Mouse (Mus musculus) lung, postnatal 10 days (tissue): ENCODE data around the gene Kdm4b.

ENCODE experiments used
- DNase-seq: peaks from one replicate; pipeline ENCODE4 v3.0.0; 2021

The Kdm4b gene

DNA sequence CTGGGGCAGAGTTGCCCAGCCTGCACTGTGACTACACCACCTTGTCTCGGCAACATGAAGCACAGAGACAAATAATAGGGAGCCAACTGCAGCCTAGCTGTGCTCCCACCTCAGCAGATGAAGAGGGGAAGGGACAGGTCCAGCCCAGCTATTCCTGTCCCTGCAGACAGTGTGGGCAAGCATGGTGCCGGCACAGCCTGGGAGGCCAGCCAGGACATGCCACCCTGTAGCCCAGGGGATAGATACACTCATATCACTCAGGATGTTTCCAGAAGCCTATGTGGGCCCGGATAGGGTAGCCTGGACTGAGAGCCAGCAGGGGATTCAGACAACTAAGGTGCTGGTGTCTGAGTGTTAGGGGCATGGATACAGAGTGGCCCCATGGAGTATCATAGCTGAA lies 74.4 kb downstream of the Kdm4b start:
- no peak for DNase-seq

DNA sequence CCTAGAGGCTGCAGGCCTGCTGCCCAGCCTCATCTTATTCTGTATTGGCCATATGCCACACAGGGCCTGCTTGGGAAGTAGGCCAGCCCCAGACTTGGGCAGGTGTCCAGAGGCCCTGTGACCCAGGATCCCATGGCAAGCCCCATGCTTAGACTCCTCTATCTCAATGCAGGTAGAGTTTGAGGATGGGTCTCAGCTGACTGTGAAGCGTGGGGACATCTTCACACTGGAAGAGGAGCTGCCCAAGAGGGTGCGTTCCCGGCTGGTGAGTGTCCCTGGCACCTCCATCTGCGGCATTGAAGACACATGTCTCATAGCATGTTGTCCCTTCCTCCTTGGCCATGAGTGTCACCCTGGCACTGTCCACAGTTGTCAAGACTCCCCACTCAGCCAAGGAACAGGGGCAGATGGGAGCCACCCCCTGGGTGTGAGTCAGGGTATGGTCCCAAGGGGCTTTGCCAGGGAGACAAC lies 75.2 kb downstream of the Kdm4b start:
- no peak for DNase-seq

DNA sequence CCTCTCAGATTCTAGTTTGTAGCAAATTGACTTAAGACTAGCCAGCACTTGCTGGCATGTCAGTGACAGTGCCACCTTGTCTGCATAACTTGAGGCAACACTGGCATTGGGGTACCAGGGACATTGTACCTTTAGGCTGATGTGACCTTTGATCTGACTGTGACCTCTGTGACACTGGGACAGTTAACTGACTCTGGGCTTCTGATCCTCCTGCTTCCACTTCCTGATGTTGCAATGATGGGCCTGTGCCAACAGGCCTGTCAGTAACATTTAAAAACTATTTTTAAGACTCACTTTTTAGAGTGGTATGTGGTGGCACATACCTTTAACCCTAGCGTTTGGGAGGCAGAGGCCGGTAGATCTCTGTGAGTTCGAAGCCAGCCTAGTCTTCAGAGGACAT lies 79.5 kb downstream of the Kdm4b start:
- DNase-seq: no peak

DNA sequence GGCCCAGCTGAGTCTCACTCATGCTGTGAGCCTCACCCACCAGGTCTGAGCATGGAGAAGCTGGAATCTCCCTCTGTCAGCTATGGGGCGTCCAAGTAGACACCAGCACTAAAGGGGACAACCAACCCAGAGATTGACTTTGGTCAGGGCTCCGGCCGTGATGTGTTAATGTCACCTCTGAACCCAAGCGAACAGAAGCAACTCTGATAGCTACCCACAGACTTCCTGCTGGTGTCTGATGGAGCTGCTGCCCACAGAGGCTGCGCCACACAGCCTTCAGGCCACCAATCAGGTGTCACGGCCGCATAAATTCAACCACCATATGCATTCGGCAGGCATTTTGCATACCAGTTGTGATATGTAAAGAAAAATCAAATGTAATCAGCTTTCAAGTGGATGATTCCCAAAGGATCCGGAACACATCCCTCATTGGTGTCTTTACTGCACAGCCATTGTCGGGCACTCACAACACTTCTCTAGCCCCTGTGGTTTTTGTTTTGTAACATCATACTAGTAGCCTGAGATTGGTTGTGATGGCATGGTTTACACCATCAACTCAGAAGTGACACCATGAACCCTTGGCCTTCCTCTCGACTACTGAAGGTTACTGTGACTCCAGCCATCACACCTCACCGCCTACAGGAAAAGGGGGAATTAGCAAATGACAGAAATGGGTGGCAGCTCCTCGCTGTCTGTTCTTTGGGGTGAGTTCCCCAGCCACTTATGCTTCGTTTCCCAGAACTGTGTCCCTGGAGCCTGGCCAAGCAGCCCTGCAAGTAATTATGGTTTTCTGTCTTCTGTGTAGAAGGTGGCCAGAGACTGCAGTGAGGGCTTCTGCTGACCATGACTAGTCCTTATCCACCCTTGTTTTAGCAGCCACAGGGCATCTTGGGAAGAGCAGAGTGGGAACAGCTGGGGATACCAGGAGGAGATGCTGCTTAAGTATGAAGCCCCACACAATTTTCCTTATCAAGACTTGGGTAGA lies 80.3 kb downstream of the Kdm4b start:
- peak; percentile 50 for DNase-seq

DNA sequence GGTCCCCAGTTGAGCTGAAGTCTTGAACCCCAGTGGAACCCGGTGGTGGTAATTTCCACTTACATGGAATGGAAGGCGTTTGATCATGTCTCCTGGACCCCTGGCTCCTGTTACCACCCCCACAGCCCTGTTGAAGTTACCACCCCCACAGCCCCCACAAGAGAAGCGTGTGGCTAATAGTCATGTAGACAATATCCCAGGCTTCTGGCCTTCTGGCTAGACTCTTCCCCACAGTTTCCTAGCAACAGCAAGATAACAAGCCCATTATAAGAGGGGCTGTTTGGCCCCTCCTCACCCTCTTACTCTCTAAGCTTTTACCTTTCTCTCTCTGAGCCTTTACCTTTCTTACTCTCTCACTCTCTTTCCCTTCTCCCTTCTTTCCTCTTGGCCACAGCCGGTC lies 81.0 kb downstream of the Kdm4b start:
- no peak for DNase-seq

DNA sequence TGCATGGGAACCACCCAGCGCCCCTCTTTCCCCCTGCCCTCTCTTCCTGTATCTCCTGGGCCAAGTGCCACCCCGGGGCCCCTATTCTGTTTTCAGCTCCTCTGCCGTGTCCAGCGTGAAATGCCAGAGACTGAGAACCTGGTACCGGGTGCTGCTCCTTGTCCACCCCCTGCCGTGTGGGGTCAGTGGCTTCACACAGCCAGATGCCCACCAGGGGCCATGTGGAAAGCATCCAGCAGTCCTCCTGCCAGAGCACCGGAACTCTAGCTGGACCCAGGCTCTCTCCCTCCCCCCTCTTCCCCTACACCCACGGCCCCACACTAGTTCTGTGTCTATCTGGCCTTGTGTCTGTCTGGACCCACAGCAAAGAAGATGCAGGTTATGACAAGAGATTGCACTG lies 81.5 kb downstream of the Kdm4b start:
- DNase-seq: no peak

DNA sequence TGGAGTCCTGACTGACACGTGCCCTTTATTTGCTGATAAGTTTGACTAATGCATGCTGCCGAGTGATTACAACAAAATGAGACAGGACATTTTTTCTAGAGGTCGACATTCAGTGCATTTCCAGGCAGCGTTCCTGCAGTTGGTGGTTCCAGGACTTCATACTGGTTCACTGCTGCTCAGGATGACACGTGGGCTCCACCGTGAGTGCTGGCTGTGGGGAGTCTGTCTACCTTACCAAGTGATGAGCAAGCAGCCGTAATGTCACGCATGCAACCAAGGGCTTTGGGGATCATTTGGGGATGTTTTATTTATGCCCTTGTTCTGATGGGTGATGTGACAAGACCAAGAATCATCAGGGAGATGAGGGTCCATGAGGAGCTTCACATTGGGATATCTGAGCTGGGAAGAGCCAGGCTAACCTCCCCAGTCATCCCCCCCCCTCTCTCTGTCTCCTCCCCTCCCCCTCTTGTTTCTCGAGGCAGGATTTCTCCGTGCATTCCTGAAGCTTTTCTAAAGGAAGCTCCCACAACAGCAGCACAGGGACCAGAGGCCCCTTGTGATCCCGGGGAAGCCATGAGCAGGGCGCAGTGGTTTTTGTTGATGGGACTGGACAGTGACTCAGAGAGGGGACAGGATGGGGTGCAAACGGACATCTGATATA lies 83.2 kb downstream of the Kdm4b start:
- DNase-seq: no peak

DNA sequence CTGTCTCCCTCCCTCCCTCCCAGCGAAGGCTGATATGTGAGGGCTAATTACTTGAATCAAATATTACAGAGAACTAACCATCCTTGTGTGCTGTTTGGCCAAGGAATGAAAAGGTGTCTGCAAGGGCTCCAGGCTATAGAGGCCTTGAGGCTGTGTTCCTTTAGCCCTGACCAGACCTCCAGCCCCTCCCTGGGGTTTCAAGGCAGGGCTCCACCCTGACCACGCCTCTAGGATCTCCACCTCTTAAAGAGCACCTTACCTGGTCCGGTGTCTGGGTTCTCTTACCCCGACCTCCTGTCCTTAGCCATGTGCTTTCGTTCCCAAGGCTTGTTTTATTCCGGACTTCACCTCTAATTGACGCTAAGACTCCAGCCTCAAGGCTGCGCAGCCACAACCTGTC lies 83.9 kb downstream of the Kdm4b start:
- DNase-seq: no peak

DNA sequence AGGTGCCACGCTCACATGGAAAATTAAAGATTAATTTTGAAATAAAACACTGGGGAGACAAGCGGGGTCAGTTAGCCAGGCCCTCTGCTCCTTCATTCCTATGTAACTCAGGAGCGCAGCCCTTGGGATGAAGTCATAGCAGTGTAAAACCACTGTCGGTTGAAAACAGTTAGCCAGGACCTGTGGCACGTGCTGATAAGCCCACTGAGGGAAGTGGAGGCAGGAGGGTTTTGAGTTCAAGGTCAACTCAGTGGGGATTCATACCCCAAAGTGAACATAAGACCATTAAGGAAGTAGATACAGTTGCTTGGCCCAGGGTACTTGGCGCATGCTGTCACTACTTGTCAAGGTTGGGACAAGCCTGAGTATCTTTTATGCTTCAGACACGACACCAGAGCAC lies 85.6 kb downstream of the Kdm4b start:
- DNase-seq: no peak

DNA sequence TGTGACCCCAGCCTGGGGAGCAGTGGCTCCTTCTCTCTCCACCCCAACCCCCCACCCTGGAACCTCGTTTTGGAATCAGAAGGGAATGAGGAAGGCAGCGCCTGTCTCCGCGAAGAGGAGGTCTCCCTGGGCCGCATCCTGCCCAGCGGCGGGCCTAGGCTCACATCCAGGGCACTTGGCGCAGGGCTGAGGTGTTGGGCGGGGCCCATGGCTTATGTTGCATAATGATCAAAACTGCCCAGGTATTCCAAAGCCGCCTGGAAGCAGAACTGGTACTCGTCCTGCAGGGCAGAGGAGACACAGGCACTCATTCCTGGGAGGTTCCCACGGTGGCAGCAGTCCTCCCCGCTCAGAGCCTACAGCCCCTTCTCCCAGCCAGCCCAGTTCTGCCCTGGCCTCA lies 87.3 kb downstream of the Kdm4b start:
- no peak for DNase-seq

DNA sequence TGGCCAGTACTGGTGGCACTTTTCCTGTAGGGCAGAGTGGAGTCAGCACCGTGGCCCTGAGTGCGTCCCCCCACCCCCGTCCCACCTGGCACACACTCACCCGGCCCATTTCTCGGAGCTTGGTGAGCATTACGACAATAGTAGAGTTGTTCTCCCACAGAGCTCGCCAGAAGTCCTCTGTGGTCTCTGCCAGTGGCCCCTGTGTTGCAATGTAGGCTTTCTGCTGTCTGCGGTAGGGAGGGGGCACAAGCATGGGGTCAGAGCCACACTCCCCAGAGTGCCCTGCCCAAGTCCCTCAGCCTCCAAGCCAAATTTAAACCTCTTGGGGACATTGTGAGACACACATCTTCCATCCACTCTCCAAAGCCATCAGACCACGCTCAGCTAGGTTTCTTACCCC lies 88.9 kb downstream of the Kdm4b start:
- DNase-seq: no peak

DNA sequence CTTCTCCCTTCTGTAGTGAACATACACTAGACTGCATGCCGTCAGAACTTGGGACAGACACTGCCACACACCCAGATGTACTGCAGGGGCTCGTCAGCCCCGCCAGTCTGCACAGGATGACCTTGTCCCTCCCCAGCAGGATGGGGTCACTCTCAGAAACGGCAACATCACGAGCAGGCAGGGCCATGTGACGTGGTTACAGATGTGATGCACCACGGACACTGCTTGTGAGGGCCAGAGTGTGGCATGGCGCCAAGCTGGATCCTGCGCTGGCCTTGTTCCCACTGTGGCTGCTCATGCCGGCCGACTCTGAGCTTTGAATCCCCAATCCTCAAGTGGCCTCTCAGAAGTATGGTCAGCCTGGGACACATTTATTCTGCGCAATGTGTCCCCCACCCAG lies 92.4 kb downstream of the Kdm4b start:
- DNase-seq: peak; percentile 51

DNA sequence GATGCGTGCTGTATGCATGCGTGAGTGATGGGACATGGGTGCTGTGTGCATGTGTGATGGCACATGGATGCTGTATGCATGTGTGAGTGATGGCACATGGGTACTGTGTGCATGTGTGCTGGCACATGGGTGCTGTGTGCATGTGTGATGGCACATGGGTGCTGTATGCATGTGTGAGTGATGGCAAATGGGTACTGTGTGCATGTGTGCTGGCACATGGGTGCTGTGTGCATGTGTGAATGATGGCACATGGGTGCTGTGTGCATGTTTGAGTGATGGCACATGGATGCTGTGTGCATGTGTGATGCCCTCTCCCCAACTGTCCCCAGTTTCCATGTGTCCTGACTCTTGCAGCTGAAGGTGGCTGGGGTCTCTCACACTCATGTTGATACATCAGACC lies 94.2 kb downstream of the Kdm4b start:
- DNase-seq: no peak

DNA sequence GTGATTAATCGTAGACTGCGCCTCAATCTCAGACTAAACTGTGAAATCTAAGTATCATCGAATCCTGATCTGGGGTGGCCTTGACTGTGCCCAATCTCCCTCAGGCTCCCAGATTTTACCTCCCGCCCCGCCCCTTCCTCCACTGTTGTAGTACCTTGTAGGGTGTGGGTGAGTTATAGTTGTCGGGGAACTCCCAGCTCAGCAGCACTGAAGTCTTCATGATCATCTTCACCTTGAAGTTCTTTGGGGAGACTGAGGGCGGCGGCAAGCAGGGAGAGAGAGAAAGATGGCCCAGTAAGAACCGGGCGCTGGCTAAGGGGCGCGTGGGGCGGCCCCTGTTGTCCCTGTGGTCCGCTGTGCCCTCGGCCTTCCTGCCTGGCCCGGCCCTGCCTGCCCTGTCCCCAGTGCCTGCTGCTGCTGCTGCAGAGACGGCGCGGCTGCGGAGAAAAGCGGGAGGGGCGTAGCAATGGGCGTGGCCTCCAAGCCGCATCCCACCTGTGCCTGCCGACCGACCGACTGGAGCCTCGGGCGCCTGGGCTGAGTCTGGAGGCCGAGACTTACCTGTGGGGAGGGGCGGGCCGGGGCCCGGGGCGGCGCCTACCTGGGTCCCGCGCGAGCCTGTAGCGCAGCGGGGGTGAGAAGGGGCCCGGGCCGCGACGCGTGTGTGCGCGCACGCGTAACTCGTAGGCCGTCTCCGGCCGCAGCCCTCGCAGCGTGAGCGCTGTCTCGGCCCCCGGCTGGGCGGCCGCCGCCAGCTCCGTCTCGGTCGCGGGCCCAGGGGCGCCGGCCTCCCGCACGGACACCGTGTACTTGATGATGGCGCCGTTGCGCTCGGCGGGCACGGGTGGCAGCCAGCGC lies 99.1 kb downstream of the Kdm4b start:
- DNase-seq: peak; percentile 69

DNA sequence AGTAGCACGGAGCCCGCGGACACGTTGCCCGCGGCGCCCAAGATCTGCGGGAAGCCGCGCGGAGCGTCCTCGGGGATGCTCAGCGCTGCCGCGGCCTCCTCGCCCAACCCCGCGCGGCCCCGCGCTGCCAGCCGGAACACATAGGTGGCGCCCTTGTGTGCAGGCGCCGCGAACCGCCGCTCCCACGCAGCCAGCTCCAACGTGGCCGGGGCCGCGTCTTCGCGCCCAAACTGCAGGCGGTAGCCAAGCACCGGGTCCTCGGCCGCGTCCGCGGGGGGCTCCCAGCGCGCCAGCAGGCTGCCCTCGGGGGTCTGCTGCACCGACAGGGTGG lies 99.7 kb downstream of the Kdm4b start:
- peak; percentile 87 for DNase-seq

DNA sequence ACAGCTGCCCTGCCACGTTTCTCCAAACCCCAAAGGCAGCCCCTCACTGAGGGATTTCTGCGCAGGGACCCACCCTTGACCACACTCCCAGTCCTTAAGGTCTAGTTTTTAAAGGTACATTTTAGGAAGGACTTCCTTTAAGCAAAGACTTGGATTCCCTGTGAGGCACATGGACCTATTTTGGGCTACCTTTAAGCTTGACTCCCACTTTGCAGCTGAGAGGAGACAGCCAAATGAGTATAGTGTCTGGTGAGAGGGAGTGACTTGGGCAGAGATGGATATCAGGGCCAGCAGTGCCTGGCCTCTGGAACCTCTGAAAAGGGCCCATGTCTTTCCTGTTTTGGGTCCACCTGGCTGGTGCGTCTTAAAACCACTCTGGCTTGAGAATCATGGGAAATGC lies 100.1 kb downstream of the Kdm4b start:
- DNase-seq: no peak

DNA sequence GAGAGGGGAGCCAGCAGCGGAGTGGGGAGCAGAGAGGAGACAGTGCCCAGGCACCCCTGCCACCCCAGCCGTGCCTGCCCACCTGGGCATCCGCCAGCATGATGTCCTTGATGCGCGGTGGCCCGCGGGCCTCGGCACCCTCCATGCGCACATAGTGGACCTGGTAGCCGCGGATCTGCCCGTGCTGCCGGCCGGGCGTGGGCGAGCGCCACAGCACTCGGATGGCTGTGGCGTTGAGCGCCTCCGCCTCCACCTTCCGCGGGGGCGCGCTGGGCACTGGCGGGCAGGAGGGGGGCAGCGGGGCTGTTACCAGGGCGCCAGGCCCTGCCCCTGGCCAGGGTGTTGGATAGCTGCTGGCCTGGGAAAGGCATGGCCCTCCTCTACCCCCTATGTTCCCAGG lies 102.0 kb downstream of the Kdm4b start:
- no peak for DNase-seq

DNA sequence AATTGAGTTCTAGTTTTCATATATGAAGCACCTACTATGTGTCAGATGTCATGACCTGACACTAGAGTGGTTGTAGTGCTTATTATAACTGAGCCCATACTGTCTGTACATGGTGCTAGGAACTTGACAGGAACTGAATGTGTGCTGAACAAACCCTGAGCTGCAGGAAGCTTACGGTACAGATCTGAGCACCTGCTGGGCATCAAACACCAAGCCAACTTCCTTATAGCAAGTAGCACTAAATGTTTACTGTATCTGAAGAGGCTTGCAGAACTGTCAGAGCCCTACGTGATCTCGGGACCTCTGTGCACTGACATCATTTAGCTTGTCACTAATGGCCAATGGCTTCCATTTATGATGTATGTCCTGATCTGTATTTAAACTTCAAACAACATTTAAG lies 105.7 kb downstream of the Kdm4b start:
- no peak for DNase-seq

DNA sequence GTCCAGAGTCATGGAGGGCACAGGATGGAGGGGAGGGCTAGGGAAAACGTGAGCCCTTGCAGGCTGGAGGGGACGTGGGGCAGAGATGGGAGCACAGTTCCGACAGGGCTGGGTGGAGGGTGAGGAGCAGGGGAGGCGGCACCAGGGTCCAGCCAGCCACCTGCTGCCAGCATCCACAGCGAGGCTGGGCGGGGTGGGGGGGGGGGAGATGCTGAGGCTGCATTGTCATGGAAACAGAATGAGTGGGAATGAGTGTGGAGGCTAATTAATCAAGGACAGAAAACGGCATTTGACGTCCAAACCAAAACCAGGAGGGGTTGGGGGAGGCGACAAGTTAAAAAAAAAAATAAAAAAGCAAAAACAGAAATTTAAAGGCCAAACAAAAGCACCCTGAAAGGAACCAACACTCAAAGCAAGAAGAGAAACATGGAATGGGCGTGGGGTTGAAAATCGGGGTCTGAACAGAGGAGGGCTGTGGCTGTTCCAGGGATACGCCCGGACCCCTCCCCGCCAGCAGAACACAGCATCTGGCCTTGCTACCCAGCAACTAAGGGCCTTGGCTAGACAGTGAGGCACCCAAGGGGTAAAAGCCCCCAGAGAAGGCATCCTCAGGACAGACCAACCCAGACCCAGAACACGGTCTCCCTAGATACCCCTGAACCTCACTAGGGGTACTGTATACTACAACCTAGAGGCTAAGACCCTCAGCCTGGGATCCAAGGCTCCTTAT lies 114.0 kb downstream of the Kdm4b start:
- no peak for DNase-seq

DNA sequence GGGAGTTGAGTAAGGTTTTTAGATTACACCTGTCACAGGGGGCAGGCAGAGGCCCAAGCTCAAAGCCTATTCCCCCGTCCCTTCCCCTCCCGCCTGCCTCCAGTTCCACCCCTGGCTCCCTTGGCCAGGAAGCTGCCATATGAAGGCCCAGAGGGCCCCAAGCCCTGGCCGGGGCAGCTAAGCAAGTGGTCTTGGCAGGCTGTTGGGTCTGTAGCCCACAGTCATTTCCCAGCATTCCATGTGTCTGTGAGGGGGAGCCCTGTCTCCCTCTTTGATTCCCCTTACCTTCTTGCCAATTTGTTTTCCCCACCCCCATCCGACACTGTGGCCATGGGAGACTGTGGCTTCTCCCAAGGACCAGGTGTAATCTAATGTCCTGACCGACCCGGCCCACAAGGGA lies 116.5 kb downstream of the Kdm4b start:
- no peak for DNase-seq

DNA sequence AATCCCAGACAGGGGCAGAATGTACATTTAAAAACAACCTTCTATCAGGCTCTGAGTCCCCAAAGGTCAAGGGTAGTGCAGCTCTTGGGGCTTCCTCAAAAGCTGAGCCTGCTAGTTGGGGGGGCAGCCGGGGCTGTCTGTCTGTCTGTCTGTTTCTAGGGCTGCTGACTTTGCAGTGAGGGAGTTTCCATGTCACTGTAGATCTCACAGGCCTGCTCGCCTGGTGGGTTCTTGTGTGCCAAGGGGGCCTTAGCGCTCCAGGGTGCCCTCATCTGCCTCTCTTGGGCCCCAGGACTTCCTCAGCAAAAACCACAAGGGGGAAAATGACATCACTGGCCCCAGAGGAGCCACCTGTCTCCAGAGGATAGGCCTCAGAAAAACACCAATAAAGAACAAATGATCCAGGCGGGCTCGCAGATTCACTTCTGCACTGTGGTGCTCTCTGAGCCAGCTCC lies 117.5 kb downstream of the Kdm4b start:
- DNase-seq: no peak

DNA sequence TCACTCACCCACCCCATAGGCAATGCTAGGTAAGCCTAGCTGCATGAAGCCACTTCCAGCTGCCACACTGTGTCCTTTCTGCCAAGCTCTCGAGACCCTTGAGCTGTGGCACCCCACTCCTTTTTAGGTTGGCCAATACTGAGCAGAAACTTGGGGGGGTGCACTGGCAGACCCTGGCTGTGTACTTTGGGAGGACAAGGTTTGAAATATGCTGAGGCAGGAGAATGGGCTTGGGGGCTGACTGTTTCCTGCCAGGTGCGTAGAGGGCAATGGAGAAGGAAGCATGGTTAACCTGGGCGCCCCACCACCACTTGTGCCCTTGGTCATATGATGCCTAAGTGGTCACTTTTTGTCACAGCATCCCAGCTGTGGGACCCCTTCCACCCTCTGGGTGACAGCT lies 118.9 kb downstream of the Kdm4b start:
- no peak for DNase-seq

DNA sequence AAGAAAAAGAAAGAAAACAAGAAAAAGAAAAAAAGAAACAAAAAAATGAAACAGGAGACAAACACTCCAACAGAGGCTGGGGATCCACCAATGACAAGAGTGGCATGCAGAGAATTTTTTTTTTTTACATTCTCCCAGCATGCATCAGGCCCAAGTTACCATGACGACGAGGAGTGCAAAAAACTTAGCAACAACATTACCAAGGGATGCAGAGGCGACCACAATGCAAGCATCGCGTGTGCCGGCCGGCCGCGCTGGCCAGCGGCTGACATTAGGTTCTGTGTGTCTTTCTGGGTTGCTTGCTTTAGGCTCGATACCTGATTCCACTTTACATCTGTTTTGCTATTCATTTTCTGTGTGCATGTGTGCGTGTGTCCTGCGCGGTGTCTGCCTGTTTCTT lies 119.5 kb downstream of the Kdm4b start:
- peak; percentile 80 for DNase-seq
